ENCODE assay signal across 8 mouse cellular contexts in the genomic region with DNA sequence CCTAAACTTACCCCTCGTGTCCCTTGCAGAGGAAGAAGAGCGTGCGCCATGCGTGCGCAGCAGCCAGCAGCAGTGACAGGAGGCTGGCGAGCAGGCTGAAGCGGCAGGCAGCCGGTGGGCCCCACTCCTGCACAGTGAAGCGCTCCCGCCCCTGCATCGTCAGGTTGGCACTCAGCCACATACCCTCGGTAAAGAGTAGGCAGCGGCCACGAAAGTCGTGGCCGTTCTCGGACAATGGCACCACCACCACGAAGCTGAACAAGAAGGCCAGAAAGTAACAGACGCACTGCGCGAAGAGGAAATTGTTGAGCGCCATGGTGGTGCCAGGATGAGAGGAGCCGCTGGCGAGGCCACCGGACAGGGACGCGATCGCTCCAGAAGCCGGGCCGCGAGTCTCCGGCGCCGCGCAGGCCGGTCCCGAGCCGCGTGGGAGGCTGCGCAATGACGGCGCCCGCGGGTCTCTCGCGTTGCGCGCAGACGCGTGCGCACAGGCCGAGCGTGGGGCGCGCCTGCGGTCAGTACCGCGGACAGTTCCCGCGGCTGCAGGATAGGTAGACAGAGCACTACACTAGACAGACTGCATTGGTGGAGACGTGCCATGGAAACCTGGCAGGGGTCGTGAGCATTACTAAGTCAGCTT. TPM values are rescaled to one million over a fixed set of nuclear protein-coding genes. Genes with fewer than 3 reads are reported as not detected.
DNase-seq lines count a peak whose midpoint lies in the region; ATAC-seq and TF ChIP-seq lines count a peak whose summit lies in the region.

No protein-coding gene starts in this region.

- no peaks in the 10 kb centered on the region for H3K4me1 ChIP-seq in MEL (ENCODE audit: control insufficient read depth in 1 of 2, insufficient read depth in 2 of 2, low read length in 2 of 2)
- no peaks in the 10 kb centered on the region; the same call in 1 of the 2 replicates for H3K4me1 ChIP-seq in forebrain, embryonic 11.5 days (replicated peaks; ENCODE audit: control insufficient read depth, insufficient read depth, low read length)
- H3K4me1 ChIP-seq in limb, embryonic 14.5 days (ENCODE audit: control insufficient read depth, insufficient read depth, low read length), result no peaks in the 10 kb centered on the region

- TF ChIP-seq CTCF in MEL (IDR thresholded peaks at IDR 0.05 in 2 of 3, conservative IDR thresholded peaks at IDR 0.05 in 1 of 3; ENCODE audit: control insufficient read depth in 1 of 3, insufficient read depth in 1 of 3, low read depth in 2 of 3, low read length in 3 of 3, poor library complexity in 1 of 3, severe bottlenecking in 1 of 3), result no peak

- H3K4me3 ChIP-seq in MEL (ENCODE audit: control insufficient read depth in 1 of 2, insufficient read depth in 1 of 2, low read depth in 2 of 2, low read length in 2 of 2), result no peak overlapping the region
- peak overlapping the region; percentile 26 for H3K4me3 ChIP-seq in forebrain, embryonic 11.5 days (ENCODE audit: low read depth, low read length)
- peak overlapping the region; percentile 32 for H3K4me3 ChIP-seq in limb, embryonic 14.5 days (replicated peaks; ENCODE audit: low read length)

- ATAC-seq in forebrain, embryonic 11.5 days (replicated peaks; ENCODE audit: low FRiP score), result peak; percentile 39; the same call in 1 of the 2 replicates
- ATAC-seq in limb, embryonic 14.5 days (ENCODE audit: low FRiP score, low read depth), result peak; percentile 75; the same call in 1 of the 2 replicates

- peak; percentile 34 for DNase-seq in gastrocnemius, postnatal 10 days
- no peak for DNase-seq in gastrocnemius, adult 8-10 months (ENCODE audit: low spot score in 2 of 2)
- DNase-seq in MEL (ENCODE audit: low read depth, low spot score), result peak; percentile 32
- DNase-seq in forebrain, embryonic 11.5 days (ENCODE audit: low spot score), result peak; percentile 68
- DNase-seq in hindlimb bud, embryonic 11.5 days (ENCODE audit: extremely low spot score, low read depth, low spot score), result peak; percentile 24
- peak; percentile 66 for DNase-seq in limb, embryonic 14.5 days (ENCODE audit: low spot score)
- peak; percentile 58 for DNase-seq in retina, embryonic 14.5 days (ENCODE audit: low spot score)
- no peak for DNase-seq in gastrocnemius, postnatal 25 days

- H3K36me3 ChIP-seq in MEL (ENCODE audit: control insufficient read depth in 1 of 2, insufficient read depth in 2 of 2, low read length in 2 of 2), result no peaks in the 10 kb centered on the region
- H3K36me3 ChIP-seq in forebrain, embryonic 11.5 days (ENCODE audit: control insufficient read depth, insufficient read depth, low read length), result no peaks in the 10 kb centered on the region
- no peaks in the 10 kb centered on the region for H3K36me3 ChIP-seq in limb, embryonic 14.5 days (ENCODE audit: control insufficient read depth, insufficient read depth, low read length)

- H3K79me2 ChIP-seq in MEL (ENCODE audit: control insufficient read depth, insufficient read depth, low read length, poor library complexity), result no peaks in the 10 kb centered on the region

- H3K27me3 ChIP-seq in MEL (ENCODE audit: control insufficient read depth in 1 of 2, insufficient read depth in 2 of 2, low read length in 2 of 2), result no peaks in the 10 kb centered on the region
- peaks cover 18% of the 10 kb centered on the region for H3K27me3 ChIP-seq in forebrain, embryonic 11.5 days (ENCODE audit: control insufficient read depth, insufficient read depth, low read length)
- H3K27me3 ChIP-seq in limb, embryonic 14.5 days (ENCODE audit: control insufficient read depth, insufficient read depth, low read length), result peaks cover 17% of the 10 kb centered on the region

- H3K9me3 ChIP-seq in MEL (replicated peaks; ENCODE audit: insufficient read depth, low read length), result no peaks in the 10 kb centered on the region
- H3K9me3 ChIP-seq in forebrain, embryonic 11.5 days (ENCODE audit: control insufficient read depth, low read length), result no peaks in the 10 kb centered on the region
- no peaks in the 10 kb centered on the region for H3K9me3 ChIP-seq in limb, embryonic 14.5 days (ENCODE audit: control insufficient read depth, low read length)

- no peak for TF ChIP-seq RAD21 in MEL (IDR thresholded peaks at IDR 0.05; ENCODE audit: low read depth, low read length)

- H3K27ac ChIP-seq in MEL (ENCODE audit: control insufficient read depth, low read depth, low read length), result no peak overlapping the region
- H3K27ac ChIP-seq in forebrain, embryonic 11.5 days (ENCODE audit: low read depth, low read length), result 0 out of 2 replicates have a peak overlapping the region, but pooled peaks have one; percentile 15
- no peak overlapping the region for H3K27ac ChIP-seq in limb, embryonic 14.5 days (replicated peaks; ENCODE audit: low read depth, low read length)

- WGBS in forebrain, embryonic 11.5 days, result 2% methylated on average over 62 of the region's 62 CpGs
- WGBS in limb, embryonic 14.5 days, result 5% methylated on average over 59 of the region's 62 CpGs

- H3K9ac ChIP-seq in MEL (ENCODE audit: control insufficient read depth, low read depth, low read length, poor library complexity, severe bottlenecking), result no peak overlapping the region
- H3K9ac ChIP-seq in forebrain, embryonic 11.5 days (ENCODE audit: low read length), result no peak overlapping the region
- no peak overlapping the region for H3K9ac ChIP-seq in limb, embryonic 14.5 days (ENCODE audit: low read depth, low read length, severe bottlenecking)

- TF ChIP-seq EP300 in MEL (IDR thresholded peaks at IDR 0.05; ENCODE audit: low read depth in 1 of 2, low read length in 2 of 2), result no peak

- peak overlapping the region; percentile 54 for H3K4me2 ChIP-seq in forebrain, embryonic 11.5 days (ENCODE audit: low read depth, low read length, severe bottlenecking)
- H3K4me2 ChIP-seq in limb, embryonic 14.5 days (replicated peaks; ENCODE audit: low read depth, low read length, severe bottlenecking), result peak overlapping the region; percentile 62

- no peak for TF ChIP-seq POLR2A in MEL (IDR thresholded peaks at IDR 0.05; ENCODE audit: control insufficient read depth in 1 of 2, insufficient read depth in 1 of 2, low read depth in 1 of 2, low read length in 2 of 2, poor library complexity in 1 of 2)
- TF ChIP-seq POLR2A in limb, embryonic 14.5 days (IDR thresholded peaks at IDR 0.05; ENCODE audit: borderline replicate concordance, extremely low read depth, insufficient read depth, insufficient read length), result no peak

TF ChIP-seq in MEL, 35 proteins besides CTCF, POLR2A, EP300 and RAD21:
- TF ChIP-seq ZC3H11A (IDR thresholded peaks at IDR 0.05; ENCODE audit: low read depth, low read length), result no peak
- no peak for TF ChIP-seq KAT2A (conservative IDR thresholded peaks at IDR 0.05; ENCODE audit: low read depth, low read length)
- no peak for TF ChIP-seq MAFK (IDR thresholded peaks at IDR 0.05; ENCODE audit: borderline replicate concordance, low read depth, low read length)
- no peak for TF ChIP-seq UBTF (IDR thresholded peaks at IDR 0.05; ENCODE audit: borderline replicate concordance, insufficient read depth, low read depth, low read length)
- TF ChIP-seq ETS1 (IDR thresholded peaks at IDR 0.05; ENCODE audit: low read depth, low read length), result no peak
- TF ChIP-seq MYC (IDR thresholded peaks at IDR 0.05; ENCODE audit: low read depth, low read length), result no peak

RNA-seq across cellular contexts. Expression of gene Tmem179, which starts 5.7 kb away (rescaled TPM):
- under 1 TPM; 0.20 to 0.52 TPM for total RNA-seq in gastrocnemius, postnatal 10 days (2021)
- not detected for total RNA-seq in gastrocnemius, adult 8-10 months (2022)
- total RNA-seq in MEL (2012; rRNA removed), result 0.08 TPM in 1 of 2 replicates, not detected in the other
- under 1 TPM in 1 of 2 experiments, not detected in 1; 0.10 TPM for polyA plus RNA-seq in MEL (2012; ENCODE audit: insufficient read depth in 1 of 2, insufficient read length in 2 of 2, low read depth in 1 of 2, low replicate concordance in 2 of 2, missing spikeins in 1 of 2)
- polyA plus RNA-seq in forebrain, embryonic 11.5 days (2014; fragmentation: Nextera tagmentation; extraction: Ambion mirVana), result 3.1 and 3.4 TPM in 2 replicates
- polyA plus RNA-seq in limb, embryonic 14.5 days (2012; rRNA removed), result 0.22 and 0.36 TPM in 2 replicates
- 0.28 and 0.29 TPM in 2 replicates for polyA plus RNA-seq in limb, embryonic 14.5 days (2014; fragmentation: Nextera tagmentation; extraction: Ambion mirVana)
- under 1 TPM in 1 of 2 experiments, not detected in 1; 0.18 TPM for total RNA-seq in gastrocnemius, postnatal 25 days (2021)

RNA-seq across cellular contexts. Expression of gene A530016L24Rik, which starts 21.6 kb away (rescaled TPM):
- 1 to 10 TPM; 2.1 to 2.4 TPM for total RNA-seq in gastrocnemius, postnatal 10 days (2021)
- total RNA-seq in gastrocnemius, adult 8-10 months (2022), result 1 to 10 TPM in 3 of 4 experiments, under 1 TPM in 1; 0.97 to 3.9 (median 2.4) TPM
- not detected in 2 replicates for total RNA-seq in MEL (2012; rRNA removed)
- not detected for polyA plus RNA-seq in MEL (2012; ENCODE audit: insufficient read depth in 1 of 2, insufficient read length in 2 of 2, low read depth in 1 of 2, low replicate concordance in 2 of 2, missing spikeins in 1 of 2)
- 0.13 TPM in 1 of 2 replicates, not detected in the other for polyA plus RNA-seq in forebrain, embryonic 11.5 days (2014; fragmentation: Nextera tagmentation; extraction: Ambion mirVana)
- polyA plus RNA-seq in limb, embryonic 14.5 days (2012; rRNA removed), result 0.87 and 1.3 TPM in 2 replicates
- polyA plus RNA-seq in limb, embryonic 14.5 days (2014; fragmentation: Nextera tagmentation; extraction: Ambion mirVana), result 0.47 and 0.54 TPM in 2 replicates
- total RNA-seq in gastrocnemius, postnatal 25 days (2021), result 1 to 10 TPM in 1 of 2 experiments, under 1 TPM in 1; 0.69 to 5.5 TPM

Comparison
In these comparisons a context has a peak if more than half of its experiments do, and no peak if none do; other contexts are left out.
1. DNase-seq: peak in gastrocnemius, postnatal 10 days (single experiment), MEL (single experiment), forebrain, embryonic 11.5 days (single experiment), hindlimb bud, embryonic 11.5 days (single experiment), limb, embryonic 14.5 days (single experiment) and retina, embryonic 14.5 days (single experiment); none in gastrocnemius, adult 8-10 months (0 of 2) and gastrocnemius, postnatal 25 days (single experiment).
2. H3K4me3 ChIP-seq: peak in forebrain, embryonic 11.5 days (single experiment) and limb, embryonic 14.5 days (single experiment); none in MEL (0 of 2).